Mouse (Mus musculus) adrenal gland, postnatal 14 days (tissue): ENCODE measurements at regions not wholly inside any gene's neighbourhood (a gene's known extent, or its start where the extent isn't known, plus 50 kb on each side); places are given as distances from the start of the nearest gene placed in this dataset.
A peak's percentile ranks its signal among the peaks of the same experiment; 100 is the strongest.

Source experiments
- DNase-seq: peaks from one replicate; pipeline ENCODE4 v3.0.0; 2021; ENCODE audit warnings: mixed read lengths

GRCm38 (mm10) chr13:68167826-68168225, 304.7 kb downstream of the BC048507 start:
- DNase-seq = peak; percentile 43

DNA sequence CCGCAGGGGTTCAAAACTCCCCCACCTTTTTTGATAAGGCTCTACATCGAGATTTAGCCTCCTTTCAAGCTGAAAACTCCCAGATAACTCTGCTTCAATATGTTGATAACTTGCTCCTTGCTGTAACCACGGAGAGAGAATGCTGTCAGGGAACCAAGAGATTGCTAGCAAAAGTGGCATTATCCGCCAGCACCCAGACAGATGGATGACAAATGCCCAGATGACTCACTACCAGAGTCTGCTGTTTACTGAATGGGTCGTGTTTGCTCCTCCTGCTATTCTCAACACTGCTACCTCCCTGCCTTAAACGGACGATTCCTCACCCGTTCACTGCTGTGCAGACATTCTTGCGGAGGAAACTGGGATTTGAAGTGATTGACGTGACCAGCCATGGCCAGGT, 310.3 kb downstream of the BC048507 start:
- peak; percentile 13 for DNase-seq
